In the genomic region with DNA sequence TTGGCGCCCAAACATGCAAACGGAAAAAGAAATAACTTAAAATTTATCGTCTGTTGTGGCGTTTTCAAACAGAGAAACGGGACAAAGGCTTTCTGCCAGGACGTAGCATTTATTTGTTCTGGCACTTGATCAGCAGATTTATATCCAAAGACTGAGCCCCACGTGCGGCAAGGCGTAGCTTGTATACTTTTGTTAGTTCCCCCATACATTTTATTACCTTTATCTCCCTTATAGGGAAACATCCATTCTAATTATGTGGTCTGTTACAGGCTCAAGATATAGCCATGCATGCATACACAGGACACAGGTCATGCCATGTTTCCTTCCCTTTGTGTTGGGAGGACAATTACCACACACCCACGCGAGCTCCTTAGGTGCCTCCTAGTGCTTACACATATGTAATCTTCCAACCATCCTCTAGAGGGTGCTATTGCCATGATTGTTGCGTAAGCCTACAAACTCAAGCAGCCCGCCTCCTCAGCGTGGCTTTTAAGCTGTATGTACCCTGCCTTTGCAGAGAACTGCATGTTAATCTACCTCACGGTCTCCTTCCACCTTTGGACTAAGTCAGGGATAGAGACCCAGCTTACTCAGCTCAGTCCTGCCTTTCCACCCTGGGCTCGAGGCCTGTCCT, we compare ENCODE assay signal across 8 mouse cellular contexts. TPM values are rescaled to one million over a fixed set of nuclear protein-coding genes. Genes with fewer than 3 reads are reported as not detected.
DNase-seq lines count a peak whose midpoint lies in the region; ATAC-seq and TF ChIP-seq lines count a peak whose summit lies in the region.

No protein-coding gene starts in this region.

- no peaks in the 10 kb centered on the region for H3K79me2 ChIP-seq in MEL (ENCODE audit: control insufficient read depth, insufficient read depth, low read length, poor library complexity)

- peak; percentile 94 for DNase-seq in MEL (ENCODE audit: low read depth, low spot score)
- DNase-seq in cerebellum, adult 11 months: peak; percentile 68
- peak; percentile 93 for DNase-seq in forebrain, embryonic 14.5 days (ENCODE audit: low spot score)
- DNase-seq in layer of hippocampus, adult 8-10 months (ENCODE audit: low spot score in 2 of 2): peak; percentile 56 to 64
- peak; percentile 34 for DNase-seq in lung, adult 2 months
- DNase-seq in thymus, postnatal 0 days (ENCODE audit: low spot score): peak; percentile 85

- no peak for TF ChIP-seq POLR2A in MEL (IDR thresholded peaks at IDR 0.05; ENCODE audit: control insufficient read depth in 1 of 2, insufficient read depth in 1 of 2, low read depth in 1 of 2, low read length in 2 of 2, poor library complexity in 1 of 2)
- TF ChIP-seq POLR2A in lung, adult 2 months (IDR thresholded peaks at IDR 0.05; ENCODE audit: borderline replicate concordance, extremely low read depth, low read depth, low read length): no peak

- peak; percentile 70 to 98 (median 89) for TF ChIP-seq CTCF in MEL (IDR thresholded peaks at IDR 0.05 in 2 of 3, conservative IDR thresholded peaks at IDR 0.05 in 1 of 3; ENCODE audit: control insufficient read depth in 1 of 3, insufficient read depth in 1 of 3, low read depth in 2 of 3, low read length in 3 of 3, poor library complexity in 1 of 3, severe bottlenecking in 1 of 3)
- TF ChIP-seq CTCF in lung, adult 2 months (IDR thresholded peaks at IDR 0.05; ENCODE audit: insufficient read depth, low read length): peak; percentile 61

- H3K27ac ChIP-seq in MEL (ENCODE audit: control insufficient read depth, low read depth, low read length): no peak overlapping the region
- H3K27ac ChIP-seq in forebrain, embryonic 14.5 days (ENCODE audit: low read depth, low read length): no peak overlapping the region
- no peak overlapping the region for H3K27ac ChIP-seq in neural tube, embryonic 15.5 days (replicated peaks)

- peak overlapping the region; percentile 56 to 59 for H3K4me3 ChIP-seq in MEL (ENCODE audit: control insufficient read depth in 1 of 2, insufficient read depth in 1 of 2, low read depth in 2 of 2, low read length in 2 of 2)
- no peak overlapping the region for H3K4me3 ChIP-seq in forebrain, embryonic 14.5 days (ENCODE audit: low read depth, low read length)
- no peak overlapping the region for H3K4me3 ChIP-seq in lung, adult 2 months (replicated peaks; ENCODE audit: extremely low read depth, low read depth, low read length)
- H3K4me3 ChIP-seq in neural tube, embryonic 15.5 days (replicated peaks): no peak overlapping the region; the same call in 1 of the 2 replicates

- H3K4me1 ChIP-seq in MEL (ENCODE audit: control insufficient read depth in 1 of 2, insufficient read depth in 2 of 2, low read length in 2 of 2): no peaks in the 10 kb centered on the region
- no peaks in the 10 kb centered on the region for H3K4me1 ChIP-seq in forebrain, embryonic 14.5 days (ENCODE audit: control insufficient read depth, insufficient read depth, low read length)
- H3K4me1 ChIP-seq in lung, adult 2 months (ENCODE audit: control insufficient read depth, insufficient read depth, low read length): peaks cover 3% of the 10 kb centered on the region; the same call in 1 of the 2 replicates
- peaks cover 13% of the 10 kb centered on the region for H3K4me1 ChIP-seq in neural tube, embryonic 15.5 days

- H3K27me3 ChIP-seq in MEL (ENCODE audit: control insufficient read depth in 1 of 2, insufficient read depth in 2 of 2, low read length in 2 of 2): no peaks in the 10 kb centered on the region
- no peaks in the 10 kb centered on the region for H3K27me3 ChIP-seq in forebrain, embryonic 14.5 days (replicated peaks; ENCODE audit: control insufficient read depth, insufficient read depth, low read length)
- H3K27me3 ChIP-seq in neural tube, embryonic 15.5 days (replicated peaks): peaks cover 2% of the 10 kb centered on the region; the same call in 1 of the 2 replicates

- 36% methylated on average over 16 of the region's 16 CpGs for WGBS in forebrain, embryonic 14.5 days
- 16% methylated on average over 16 of the region's 16 CpGs for whole genome bisulfite sequencing in lung, adult 2 months
- WGBS in neural tube, embryonic 15.5 days: 24% methylated on average over 16 of the region's 16 CpGs

- no peak for TF ChIP-seq EP300 in MEL (IDR thresholded peaks at IDR 0.05; ENCODE audit: low read depth in 1 of 2, low read length in 2 of 2)

- H3K36me3 ChIP-seq in MEL (ENCODE audit: control insufficient read depth in 1 of 2, insufficient read depth in 2 of 2, low read length in 2 of 2): no peaks in the 10 kb centered on the region
- H3K36me3 ChIP-seq in forebrain, embryonic 14.5 days (ENCODE audit: control insufficient read depth, insufficient read depth, low read length): no peaks in the 10 kb centered on the region
- H3K36me3 ChIP-seq in neural tube, embryonic 15.5 days: no peaks in the 10 kb centered on the region

- H3K9ac ChIP-seq in MEL (ENCODE audit: control insufficient read depth, low read depth, low read length, poor library complexity, severe bottlenecking): peak overlapping the region; percentile 48
- H3K9ac ChIP-seq in forebrain, embryonic 14.5 days (ENCODE audit: low read length): no peak overlapping the region
- no peak overlapping the region for H3K9ac ChIP-seq in neural tube, embryonic 15.5 days (replicated peaks)

- H3K9me3 ChIP-seq in MEL (replicated peaks; ENCODE audit: insufficient read depth, low read length): no peaks in the 10 kb centered on the region
- no peaks in the 10 kb centered on the region for H3K9me3 ChIP-seq in forebrain, embryonic 14.5 days (replicated peaks; ENCODE audit: control insufficient read depth, low read length)
- H3K9me3 ChIP-seq in neural tube, embryonic 15.5 days (replicated peaks): no peaks in the 10 kb centered on the region

- H3K4me2 ChIP-seq in forebrain, embryonic 14.5 days (ENCODE audit: low read length): peak overlapping the region; percentile 1; the same call in 1 of the 2 replicates
- H3K4me2 ChIP-seq in neural tube, embryonic 15.5 days: peak overlapping the region; percentile 52

- TF ChIP-seq RAD21 in MEL (IDR thresholded peaks at IDR 0.05; ENCODE audit: low read depth, low read length): peak; percentile 98

- peak; percentile 90 for ATAC-seq in forebrain, embryonic 14.5 days
- ATAC-seq in hematopoietic stem cell, adult 5-6 weeks (replicated peaks in 1 of 2; ENCODE audit: insufficient read depth in 1 of 2, low FRiP score in 2 of 2, low TSS enrichment in 1 of 2, low read depth in 1 of 2, poor library complexity in 2 of 2, severe bottlenecking in 2 of 2): peak; percentile 88 to 94
- peak; percentile 79 for ATAC-seq in neural tube, embryonic 15.5 days (ENCODE audit: low FRiP score)

TF ChIP-seq in MEL, 35 proteins besides CTCF, POLR2A, EP300 and RAD21 (continues in another document):
- TF ChIP-seq MYB (IDR thresholded peaks at IDR 0.05; ENCODE audit: low read depth, low read length): no peak
- peak; percentile 15; the same call in 1 of the 2 replicates for TF ChIP-seq MAX (IDR thresholded peaks at IDR 0.05; ENCODE audit: low read length)
- no peak for TF ChIP-seq MAZ (IDR thresholded peaks at IDR 0.05; ENCODE audit: low read depth, low read length)
- TF ChIP-seq POLR2AphosphoS5 (IDR thresholded peaks at IDR 0.05; ENCODE audit: borderline replicate concordance, low read depth, low read length): no peak
- no peak for TF ChIP-seq CHD1 (IDR thresholded peaks at IDR 0.05; ENCODE audit: low read depth, low read length)
- TF ChIP-seq NRF1 (IDR thresholded peaks at IDR 0.05; ENCODE audit: insufficient read depth, low read depth, low read length, poor library complexity, severe bottlenecking): no peak
- no peak for TF ChIP-seq NELFE (IDR thresholded peaks at IDR 0.05; ENCODE audit: low read depth, low read length)
- TF ChIP-seq GATA1 (IDR thresholded peaks at IDR 0.05; ENCODE audit: low read depth, low read length): no peak
- no peak for TF ChIP-seq ZMIZ1 (IDR thresholded peaks at IDR 0.05; ENCODE audit: low read depth, low read length)
- TF ChIP-seq HCFC1 (IDR thresholded peaks at IDR 0.05; ENCODE audit: low read depth, low read length): no peak
- no peak for TF ChIP-seq RCOR1 (IDR thresholded peaks at IDR 0.05; ENCODE audit: low read depth, low read length)

RNA-seq across cellular contexts. Expression of gene Plek2, which starts 12.4 kb away (rescaled TPM):
- total RNA-seq in MEL (2012; rRNA removed): 8.0 and 11.2 TPM in 2 replicates
- polyA plus RNA-seq in MEL (2012; ENCODE audit: insufficient read depth in 1 of 2, insufficient read length in 2 of 2, low read depth in 1 of 2, low replicate concordance in 2 of 2, missing spikeins in 1 of 2): 10 to 100 TPM in 1 of 2 experiments, not detected in 1; 17.7 TPM
- 0.77 and 1.2 TPM in 2 replicates for polyA plus RNA-seq in forebrain, embryonic 14.5 days (2014; fragmentation: Nextera tagmentation; extraction: Ambion mirVana)
- total RNA-seq in hematopoietic stem cell, adult 5-6 weeks (2017): 0.19 TPM in 1 of 2 replicates, not detected in the other
- total RNA-seq in layer of hippocampus, adult 8-10 months (2022): under 1 TPM in 3 of 4 experiments, not detected in 1; 0.21 to 0.49 (median 0.34) TPM
- 0.35 and 1.4 TPM in 2 replicates for polyA plus RNA-seq in lung, adult 2 months (2012; rRNA removed)
- 2.6 and 4.0 TPM in 2 replicates for polyA plus RNA-seq in neural tube, embryonic 15.5 days (2015; fragmentation: Nextera tagmentation; extraction: Ambion mirVana)
- polyA plus RNA-seq in thymus, postnatal 0 days (2015; fragmentation: Nextera tagmentation; extraction: Ambion mirVana): 2.7 and 3.0 TPM in 2 replicates

RNA-seq across cellular contexts. Expression of gene Eif2s1, which starts 57.6 kb away (rescaled TPM):
- 197 and 210 TPM in 2 replicates for total RNA-seq in MEL (2012; rRNA removed)
- polyA plus RNA-seq in MEL (2012; ENCODE audit: insufficient read depth in 1 of 2, insufficient read length in 2 of 2, low read depth in 1 of 2, low replicate concordance in 2 of 2, missing spikeins in 1 of 2): 100 to 1,000 TPM; 114 to 550 TPM
- polyA plus RNA-seq in forebrain, embryonic 14.5 days (2014; fragmentation: Nextera tagmentation; extraction: Ambion mirVana): 183 and 188 TPM in 2 replicates
- total RNA-seq in hematopoietic stem cell, adult 5-6 weeks (2017): 80.7 and 101 TPM in 2 replicates
- total RNA-seq in layer of hippocampus, adult 8-10 months (2022): 10 to 100 TPM; 46.6 to 56.8 (median 50.9) TPM
- polyA plus RNA-seq in lung, adult 2 months (2012; rRNA removed): 5.8 and 8.6 TPM in 2 replicates
- polyA plus RNA-seq in neural tube, embryonic 15.5 days (2015; fragmentation: Nextera tagmentation; extraction: Ambion mirVana): 147 and 170 TPM in 2 replicates
- 208 and 236 TPM in 2 replicates for polyA plus RNA-seq in thymus, postnatal 0 days (2015; fragmentation: Nextera tagmentation; extraction: Ambion mirVana)

RNA-seq across cellular contexts. Expression of gene Atp6v1d, which starts 57.8 kb away (rescaled TPM):
- total RNA-seq in MEL (2012; rRNA removed): 27.0 and 28.0 TPM in 2 replicates
- polyA plus RNA-seq in MEL (2012; ENCODE audit: insufficient read depth in 1 of 2, insufficient read length in 2 of 2, low read depth in 1 of 2, low replicate concordance in 2 of 2, missing spikeins in 1 of 2): 10 to 100 TPM in 1 of 2 experiments, not detected in 1; 51.7 TPM
- 126 and 128 TPM in 2 replicates for polyA plus RNA-seq in forebrain, embryonic 14.5 days (2014; fragmentation: Nextera tagmentation; extraction: Ambion mirVana)
- 33.5 and 61.6 TPM in 2 replicates for total RNA-seq in hematopoietic stem cell, adult 5-6 weeks (2017)
- total RNA-seq in layer of hippocampus, adult 8-10 months (2022): 100 to 1,000 TPM; 242 to 278 (median 250) TPM
- polyA plus RNA-seq in lung, adult 2 months (2012; rRNA removed): 5.9 and 15.5 TPM in 2 replicates
- 111 and 125 TPM in 2 replicates for polyA plus RNA-seq in neural tube, embryonic 15.5 days (2015; fragmentation: Nextera tagmentation; extraction: Ambion mirVana)
- polyA plus RNA-seq in thymus, postnatal 0 days (2015; fragmentation: Nextera tagmentation; extraction: Ambion mirVana): 108 and 112 TPM in 2 replicates

Comparison
In these comparisons a context has a peak if more than half of its experiments do, and no peak if none do; other contexts are left out.
1. DNase-seq: peak in every context shown above with its lines; median percentile 94 in MEL; 93 in forebrain, embryonic 14.5 days; 85 in thymus, postnatal 0 days; 68 in cerebellum, adult 11 months; 60 in layer of hippocampus, adult 8-10 months; 34 in lung, adult 2 months.
2. H3K4me3 ChIP-seq: peak in MEL (2 of 2); none in forebrain, embryonic 14.5 days (single experiment), lung, adult 2 months (single experiment) and neural tube, embryonic 15.5 days (single experiment).
3. RNA of gene Eif2s1, which starts 57.6 kb away (polyA plus RNA-seq): 114 to 550 TPM in MEL, 208 to 236 TPM in thymus, postnatal 0 days, 183 to 188 TPM in forebrain, embryonic 14.5 days and 147 to 170 TPM in neural tube, embryonic 15.5 days; 5.8 to 8.6 TPM in lung, adult 2 months; every median in the first group is over 10 times any median in the second.
4. Peak in every context shown above with its lines, with median percentiles within 50 percentile points of each other: ATAC-seq.